In genomic region chr13:35771968-35772382, GRCm38 (mm10) we compare ENCODE assay signal across 8 mouse cellular contexts.
DNase-seq lines count a peak whose midpoint lies in the region; ATAC-seq lines count a peak whose summit lies in the region.

No protein-coding gene starts in this region.

- no peaks in the 10 kb centered on the region for H3K9me3 ChIP-seq in forebrain, embryonic 14.5 days (replicated peaks; ENCODE audit: control insufficient read depth, low read length)
- H3K9me3 ChIP-seq in forebrain, embryonic 16.5 days (ENCODE audit: control insufficient read depth, low read length), result no peaks in the 10 kb centered on the region

- no peak for ATAC-seq in forebrain, embryonic 14.5 days
- no peak for ATAC-seq in forebrain, embryonic 16.5 days

- H3K27me3 ChIP-seq in forebrain, embryonic 14.5 days (replicated peaks; ENCODE audit: control insufficient read depth, insufficient read depth, low read length), result no peaks in the 10 kb centered on the region
- H3K27me3 ChIP-seq in forebrain, embryonic 16.5 days (replicated peaks; ENCODE audit: control insufficient read depth, insufficient read depth, low read length), result no peaks in the 10 kb centered on the region

- no peak overlapping the region for H3K27ac ChIP-seq in forebrain, embryonic 14.5 days (ENCODE audit: low read depth, low read length)
- H3K27ac ChIP-seq in forebrain, embryonic 16.5 days (ENCODE audit: low read length), result no peak overlapping the region

- WGBS in forebrain, embryonic 14.5 days, result 69% methylated on average over 9 of the region's 9 CpGs
- WGBS in forebrain, embryonic 16.5 days, result 72% methylated on average over 9 of the region's 9 CpGs

- no peaks in the 10 kb centered on the region for H3K4me1 ChIP-seq in forebrain, embryonic 14.5 days (ENCODE audit: control insufficient read depth, insufficient read depth, low read length)
- peaks cover 10% of the 10 kb centered on the region; the same call in 1 of the 2 replicates for H3K4me1 ChIP-seq in forebrain, embryonic 16.5 days (replicated peaks; ENCODE audit: control insufficient read depth, insufficient read depth, low read length)

- H3K4me2 ChIP-seq in forebrain, embryonic 14.5 days (ENCODE audit: low read length), result no peak overlapping the region
- no peak overlapping the region for H3K4me2 ChIP-seq in forebrain, embryonic 16.5 days (ENCODE audit: low read length)

- H3K9ac ChIP-seq in forebrain, embryonic 14.5 days (ENCODE audit: low read length), result no peak overlapping the region
- no peak overlapping the region for H3K9ac ChIP-seq in forebrain, embryonic 16.5 days (replicated peaks; ENCODE audit: low read depth, low read length)

- no peak overlapping the region for H3K4me3 ChIP-seq in forebrain, embryonic 14.5 days (ENCODE audit: low read depth, low read length)
- no peak overlapping the region for H3K4me3 ChIP-seq in forebrain, embryonic 16.5 days (replicated peaks; ENCODE audit: low read length)

- no peaks in the 10 kb centered on the region for H3K36me3 ChIP-seq in forebrain, embryonic 14.5 days (ENCODE audit: control insufficient read depth, insufficient read depth, low read length)
- H3K36me3 ChIP-seq in forebrain, embryonic 16.5 days (ENCODE audit: control insufficient read depth, insufficient read depth), result no peaks in the 10 kb centered on the region

- DNase-seq in forebrain, embryonic 14.5 days (ENCODE audit: low spot score), result peak; percentile 14
- peak; percentile 17 to 58 for DNase-seq in spleen, adult 18-20 months
- no peak for DNase-seq in spleen, adult 12 weeks (ENCODE audit: low spot score)
- peak; percentile 41 for DNase-seq in embryo, embryonic 10.5 days (ENCODE audit: low spot score)
- DNase-seq in kidney, postnatal 4 days, result peak; percentile 51 to 57
- peak; percentile 56 for DNase-seq in lung, postnatal 36 days
- peak; percentile 63 for DNase-seq in thymus, postnatal 0 days (ENCODE audit: low spot score)
